Mouse (Mus musculus): ENCODE results near the gene Satb1.

Gene Satb1

DNA sequence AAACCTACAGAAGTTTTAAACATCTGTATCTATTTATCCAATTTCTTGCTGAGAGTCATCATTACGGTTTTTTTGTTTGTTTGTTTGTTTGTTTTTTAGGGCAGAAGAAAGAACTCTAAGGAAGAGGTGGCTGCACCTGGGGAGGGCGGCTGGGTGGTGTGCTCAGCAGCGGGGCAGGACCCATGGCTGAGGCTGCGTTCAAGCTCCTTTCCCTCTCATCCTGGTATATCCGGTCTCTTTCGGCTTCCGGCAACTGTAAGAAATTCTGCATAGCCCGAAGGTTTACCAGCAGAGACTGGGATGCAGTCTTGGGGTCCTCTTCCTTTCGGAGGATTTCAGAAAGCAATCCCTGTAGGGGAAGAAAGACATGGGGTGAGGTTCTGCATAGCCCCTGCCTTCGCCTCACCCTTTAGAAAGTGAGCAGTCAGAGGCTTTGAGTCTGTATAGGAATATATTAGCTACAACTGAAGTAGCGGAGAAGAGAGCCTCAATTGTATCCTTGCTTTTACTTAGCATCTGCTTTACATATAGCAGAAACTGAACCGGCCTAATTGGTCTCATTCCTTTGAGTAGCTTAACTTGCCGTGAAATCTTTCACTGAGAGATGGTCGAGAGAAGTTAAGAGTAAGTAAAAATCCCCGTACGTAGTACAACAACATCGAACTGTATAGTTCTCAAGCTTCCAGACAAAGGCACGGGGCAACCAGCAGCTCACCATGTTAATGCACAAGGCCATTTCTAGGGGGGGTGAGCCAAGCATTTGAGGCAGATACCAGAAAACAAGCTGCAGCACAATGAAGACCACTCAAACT is 57.8 kb downstream of the Satb1 start:
- no peak for DNase-seq

DNA sequence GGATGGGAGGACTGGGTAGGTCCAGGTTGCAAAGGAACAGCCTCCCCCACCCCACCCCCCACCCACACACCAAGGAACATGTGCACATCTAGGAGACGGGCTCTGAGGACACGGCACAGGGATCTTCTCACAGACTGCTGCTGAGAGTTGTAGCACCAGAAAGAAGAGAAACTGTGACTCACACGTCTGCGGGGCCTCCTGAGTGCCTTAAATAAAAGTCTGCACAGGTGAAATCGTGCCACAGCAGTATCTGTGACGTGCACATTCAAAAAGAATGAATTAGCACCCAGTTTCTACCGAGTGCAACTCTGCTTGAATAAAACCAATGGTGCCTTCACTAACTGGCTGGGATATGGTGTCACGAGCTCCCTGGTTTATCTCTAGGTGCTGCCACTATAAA is 69.5 kb downstream of the Satb1 start:
- no peak for DNase-seq

DNA sequence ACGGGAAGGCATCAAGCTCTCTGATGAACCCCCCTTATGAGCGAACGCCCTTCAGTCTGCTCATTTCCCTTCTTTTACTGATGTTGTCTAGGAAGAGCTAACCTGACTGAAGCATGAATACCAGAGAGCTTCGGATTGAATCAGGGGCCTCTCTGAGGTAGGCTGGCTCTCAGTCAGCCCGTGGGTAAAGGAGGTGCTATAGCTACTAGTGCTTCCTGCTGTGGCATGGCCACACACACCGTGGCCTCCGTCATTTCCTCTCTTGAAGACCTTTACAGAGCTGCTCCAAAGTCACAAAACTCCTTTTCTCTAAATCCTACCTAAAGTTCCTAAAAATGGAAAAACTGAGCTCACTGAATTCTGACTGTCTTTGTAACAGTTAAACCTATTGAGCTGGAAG is 70.6 kb downstream of the Satb1 start:
- DNase-seq: no peak

DNA sequence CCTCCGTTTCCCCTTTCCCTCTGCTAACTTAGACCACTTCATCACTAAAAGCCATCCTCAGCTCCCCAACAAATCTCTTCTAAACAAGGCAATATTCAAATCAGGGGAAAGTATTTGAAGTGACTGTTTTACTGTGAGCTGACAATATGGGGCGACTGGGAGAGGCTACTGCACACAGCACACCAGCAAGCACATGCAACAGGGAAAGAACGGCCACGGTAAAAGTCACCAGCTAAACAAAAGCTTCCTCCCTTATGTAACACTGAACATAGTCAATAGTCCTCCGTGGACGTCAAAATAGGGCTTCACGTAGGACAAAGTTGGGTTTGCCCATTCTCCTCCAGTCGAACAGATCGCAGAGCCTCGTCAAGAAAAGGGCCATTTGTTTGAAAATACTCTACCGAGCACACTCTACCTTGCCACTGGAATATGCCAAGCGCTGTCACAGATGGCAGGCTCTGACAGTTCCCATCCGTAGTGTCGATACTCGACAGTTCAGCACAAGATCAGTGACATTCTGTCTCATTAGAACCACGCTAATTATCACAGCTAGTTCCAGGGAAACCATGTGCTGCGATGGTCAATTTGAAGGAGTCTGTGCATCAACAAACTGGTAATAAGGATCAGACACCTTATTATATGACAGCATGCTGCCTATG is 72.0 kb downstream of the Satb1 start:
- no peak for DNase-seq

DNA sequence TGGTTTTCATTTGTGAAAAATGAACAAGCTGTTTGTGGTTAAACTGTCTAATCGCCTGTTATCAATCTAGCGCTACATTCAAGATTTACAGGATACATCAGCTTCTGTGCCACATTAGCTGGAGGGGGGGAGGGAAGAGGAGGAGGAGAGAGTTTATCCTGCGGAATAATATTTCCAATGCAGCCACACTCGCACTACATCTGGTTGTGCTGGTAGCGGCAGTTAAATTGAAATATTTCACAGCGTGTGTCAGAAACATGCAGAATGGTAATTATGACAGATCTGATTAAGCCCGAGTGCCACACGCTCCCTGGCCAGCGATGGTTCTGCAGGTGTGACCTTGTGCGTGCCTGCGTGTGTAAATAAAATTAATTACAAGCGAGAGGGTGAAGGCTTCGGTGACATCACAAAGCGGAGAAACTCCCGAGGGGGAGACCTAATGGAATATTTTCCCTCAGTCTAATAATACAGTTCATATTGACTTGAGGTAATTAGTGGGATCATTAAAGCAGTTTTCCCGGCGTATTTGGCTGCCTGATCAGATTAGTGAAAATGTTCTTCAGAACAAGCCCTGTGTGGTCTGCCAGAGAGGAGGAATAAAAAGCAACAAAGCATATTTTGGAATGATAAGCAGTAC is 72.7 kb downstream of the Satb1 start:
- DNase-seq: no peak

DNA sequence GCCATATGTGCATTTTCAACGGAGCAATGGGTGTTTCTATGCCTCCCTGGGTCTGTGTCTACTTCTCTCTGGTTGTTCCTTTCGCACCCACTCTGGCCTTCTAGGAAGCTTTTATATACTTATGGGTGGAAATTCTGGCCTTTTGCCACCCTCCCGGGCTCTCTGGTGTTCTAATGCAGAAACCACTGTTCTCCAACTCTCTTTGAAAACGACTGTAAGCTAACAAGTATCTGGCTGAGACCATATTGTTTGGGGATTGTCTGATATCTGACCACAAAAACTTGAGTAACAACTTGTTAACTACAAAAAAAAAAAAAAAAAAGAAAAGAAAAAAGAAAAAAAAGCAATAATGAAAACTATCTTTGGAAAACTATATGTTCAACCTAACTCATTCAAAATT is 73.6 kb downstream of the Satb1 start:
- no peak for DNase-seq

DNA sequence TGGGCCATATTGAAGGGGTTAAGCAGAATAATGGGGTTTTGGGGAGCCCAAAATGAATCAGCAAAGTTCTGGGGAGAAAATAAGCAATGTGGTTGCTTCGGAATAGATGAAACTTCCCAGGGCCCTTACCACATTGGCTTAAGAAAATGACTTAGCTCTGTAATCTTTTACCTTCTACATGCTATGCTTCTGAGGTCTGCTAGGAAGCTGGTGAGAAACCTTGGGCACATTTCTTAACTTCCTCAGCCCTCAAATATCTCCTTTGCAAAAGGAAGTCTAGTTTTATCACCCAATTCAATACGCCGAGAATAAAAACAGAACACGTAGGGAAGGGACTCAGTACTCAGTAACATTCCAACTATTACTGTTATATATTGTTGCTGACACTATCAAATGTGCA is 80.9 kb downstream of the Satb1 start:
- no peak for DNase-seq

DNA sequence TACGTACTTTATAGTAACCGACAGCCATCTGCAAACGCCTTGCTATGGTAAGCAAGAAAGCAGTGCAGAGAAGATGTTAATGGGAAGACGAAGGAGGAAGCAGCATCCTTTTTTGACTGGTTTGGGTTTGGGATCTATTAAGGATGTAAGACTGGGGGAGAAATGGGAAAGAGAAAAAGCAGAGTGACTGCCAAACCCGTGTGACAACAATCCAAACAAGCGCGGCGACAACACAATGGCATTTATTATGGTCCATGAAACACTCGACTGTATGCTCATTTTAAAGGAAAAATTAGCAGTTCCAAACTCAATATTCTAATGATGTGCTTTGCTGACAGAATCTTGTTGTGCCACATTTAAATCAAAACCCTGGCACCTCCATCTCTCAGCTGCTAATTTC is 85.9 kb downstream of the Satb1 start:
- no peak for DNase-seq

DNA sequence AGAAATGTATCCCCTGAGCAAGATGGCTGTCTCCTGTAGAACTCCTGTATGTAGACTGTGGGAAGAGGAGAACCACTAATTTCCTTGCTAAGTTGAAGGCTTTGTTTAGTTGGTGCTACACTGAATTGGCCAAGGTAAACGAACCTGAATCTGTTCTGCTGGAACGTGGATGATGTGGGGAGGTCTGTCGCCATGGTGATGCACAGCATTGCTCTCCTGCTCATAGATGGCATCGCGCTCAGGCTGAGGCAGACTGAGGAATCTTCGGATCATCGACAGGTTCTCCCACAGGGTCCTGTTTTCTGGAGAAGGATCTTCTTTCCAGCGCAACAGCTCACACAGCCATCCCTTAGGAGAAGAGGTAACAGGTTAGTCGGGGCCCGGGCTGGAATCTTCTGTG is 90.6 kb downstream of the Satb1 start:
- no peak for DNase-seq

DNA sequence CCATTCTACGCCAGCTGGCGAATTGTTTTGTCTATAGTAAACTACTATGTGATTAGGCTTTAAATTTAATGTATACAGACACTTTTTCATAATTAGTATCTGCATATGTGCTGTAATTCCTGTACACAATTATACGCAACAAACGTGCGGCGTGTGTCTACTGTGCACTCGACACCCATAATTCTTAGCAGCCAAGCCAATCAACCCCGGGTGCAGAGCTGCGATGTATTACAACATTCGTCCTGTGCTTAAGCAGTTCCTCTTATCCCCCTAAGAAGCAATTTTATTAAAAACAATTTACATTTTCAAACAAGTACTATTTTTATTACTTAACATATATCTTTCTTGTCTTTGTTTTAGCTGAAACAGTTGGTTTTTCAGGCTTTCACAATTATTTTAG is 92.0 kb downstream of the Satb1 start:
- DNase-seq: no peak

DNA sequence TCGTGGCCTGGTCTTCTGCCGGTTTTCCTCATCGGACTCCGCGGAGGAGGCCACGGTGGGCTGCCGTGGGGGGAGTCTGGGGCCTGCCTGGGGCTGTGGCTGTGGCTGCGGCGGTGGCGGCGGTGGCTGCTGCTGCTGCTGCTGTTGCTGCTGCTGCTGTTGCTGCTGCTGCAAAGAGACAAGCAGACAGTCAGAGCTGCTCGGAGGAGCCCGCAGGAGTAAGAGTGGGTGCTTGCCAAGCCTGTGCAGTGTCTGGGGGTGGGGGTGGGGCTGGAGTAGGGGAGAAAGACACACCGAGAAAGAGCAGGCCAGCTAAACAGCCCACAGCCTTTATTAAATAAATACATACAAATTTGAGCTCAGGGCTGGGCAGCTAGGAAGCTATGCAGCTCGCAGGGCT is 92.8 kb downstream of the Satb1 start:
- no peak for DNase-seq

DNA sequence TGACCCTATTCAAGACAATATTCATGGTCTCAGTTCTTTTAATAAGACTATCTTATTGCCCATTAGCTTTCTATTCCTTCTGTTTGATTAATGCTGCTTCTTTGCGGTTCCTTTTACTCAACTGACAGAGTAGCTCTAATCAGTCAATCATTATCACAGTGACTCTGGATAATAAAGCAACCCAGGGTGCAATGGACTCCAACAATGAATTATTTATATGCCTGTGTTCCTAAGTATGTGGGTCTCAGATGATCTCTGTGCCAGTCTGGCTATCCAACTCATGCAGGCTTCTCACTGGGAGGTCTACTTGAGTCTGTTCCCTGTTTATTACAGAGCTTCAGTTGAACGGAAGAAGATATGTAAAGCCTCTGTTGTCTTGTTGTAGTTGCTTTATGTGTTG is 108.6 kb downstream of the Satb1 start:
- no peak for DNase-seq

DNA sequence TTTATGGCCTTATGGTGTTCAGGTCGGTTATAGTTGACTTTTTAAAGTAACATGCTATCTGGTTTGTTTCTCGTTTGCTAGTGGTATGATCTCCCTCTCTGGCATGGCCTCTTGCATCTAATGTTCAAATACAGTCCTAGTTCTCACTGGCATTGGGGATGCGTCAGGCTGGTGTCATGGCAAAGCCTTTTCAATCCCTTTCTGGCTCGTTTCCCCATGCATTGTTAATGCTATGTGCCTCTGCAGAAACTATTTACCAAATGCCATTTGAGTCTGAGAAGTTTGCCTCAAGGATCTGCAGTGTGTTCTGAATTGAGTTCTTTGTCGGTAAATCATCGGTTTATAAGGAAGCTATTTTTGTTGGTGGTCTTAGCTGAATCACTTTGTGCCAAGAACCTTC is 137.4 kb downstream of the Satb1 start:
- DNase-seq: no peak

DNA sequence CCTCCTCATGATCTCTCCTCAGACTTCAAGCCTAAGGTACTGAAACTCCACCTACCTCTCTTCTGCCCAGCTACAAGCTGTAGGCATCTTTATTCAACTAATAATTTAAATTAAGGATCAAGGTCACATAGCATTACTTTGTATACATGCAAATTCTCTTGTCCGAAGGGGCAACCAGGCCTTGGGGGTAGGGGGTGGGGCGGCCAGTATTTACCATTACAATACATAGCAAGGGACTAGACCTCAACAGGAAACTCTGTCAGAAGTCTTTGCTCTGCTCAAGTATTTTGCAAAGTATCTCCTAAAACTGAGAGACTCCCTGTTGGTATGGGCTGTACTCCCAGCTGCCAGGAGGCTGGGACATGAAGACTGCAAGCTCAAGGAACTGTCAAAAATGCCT is 137.8 kb downstream of the Satb1 start:
- no peak for DNase-seq

DNA sequence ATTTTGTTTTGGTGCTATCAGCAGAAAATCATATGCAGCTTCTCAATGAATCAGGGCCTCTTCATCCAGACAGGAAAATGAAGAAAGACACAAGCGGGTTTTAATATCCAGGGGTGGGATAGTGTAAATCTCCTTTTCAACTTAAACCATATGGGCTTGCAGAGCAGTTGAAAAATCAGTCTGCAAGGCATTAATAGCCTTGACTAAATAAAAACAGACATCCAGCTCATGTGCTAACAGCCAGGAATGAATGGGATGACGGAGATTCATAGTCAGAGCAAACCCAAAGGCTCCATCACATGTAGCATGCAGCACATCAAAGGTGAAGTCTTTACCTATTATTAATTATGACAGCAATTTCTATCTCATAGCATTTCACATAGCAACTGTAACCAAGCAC is 142.6 kb downstream of the Satb1 start:
- DNase-seq: no peak

DNA sequence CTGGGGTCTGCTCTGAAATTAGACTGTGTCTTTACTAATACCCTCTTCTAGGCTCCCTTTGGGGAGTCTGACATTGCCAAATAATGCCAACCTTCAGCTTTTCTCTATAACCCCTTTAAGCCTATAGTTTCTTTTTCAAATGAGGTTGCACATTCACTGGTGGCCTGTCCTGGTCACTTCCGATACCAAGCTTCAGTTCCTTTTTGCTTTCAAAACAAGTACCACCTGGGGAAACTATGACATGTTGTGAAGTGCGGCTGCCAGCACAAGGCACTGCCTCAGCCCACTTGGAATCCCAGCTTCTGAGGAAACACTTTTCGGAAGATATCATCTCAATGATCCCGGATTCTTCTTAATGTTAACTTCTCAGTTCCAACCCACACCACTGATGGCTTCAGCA is 145.9 kb downstream of the Satb1 start:
- DNase-seq: no peak
